Mouse (Mus musculus): ENCODE measurements at regions not wholly inside any gene's neighbourhood (a gene's known extent, or its start where the extent isn't known, plus 50 kb on each side); places are given as distances from the start of the nearest gene placed in this dataset.

DNA sequence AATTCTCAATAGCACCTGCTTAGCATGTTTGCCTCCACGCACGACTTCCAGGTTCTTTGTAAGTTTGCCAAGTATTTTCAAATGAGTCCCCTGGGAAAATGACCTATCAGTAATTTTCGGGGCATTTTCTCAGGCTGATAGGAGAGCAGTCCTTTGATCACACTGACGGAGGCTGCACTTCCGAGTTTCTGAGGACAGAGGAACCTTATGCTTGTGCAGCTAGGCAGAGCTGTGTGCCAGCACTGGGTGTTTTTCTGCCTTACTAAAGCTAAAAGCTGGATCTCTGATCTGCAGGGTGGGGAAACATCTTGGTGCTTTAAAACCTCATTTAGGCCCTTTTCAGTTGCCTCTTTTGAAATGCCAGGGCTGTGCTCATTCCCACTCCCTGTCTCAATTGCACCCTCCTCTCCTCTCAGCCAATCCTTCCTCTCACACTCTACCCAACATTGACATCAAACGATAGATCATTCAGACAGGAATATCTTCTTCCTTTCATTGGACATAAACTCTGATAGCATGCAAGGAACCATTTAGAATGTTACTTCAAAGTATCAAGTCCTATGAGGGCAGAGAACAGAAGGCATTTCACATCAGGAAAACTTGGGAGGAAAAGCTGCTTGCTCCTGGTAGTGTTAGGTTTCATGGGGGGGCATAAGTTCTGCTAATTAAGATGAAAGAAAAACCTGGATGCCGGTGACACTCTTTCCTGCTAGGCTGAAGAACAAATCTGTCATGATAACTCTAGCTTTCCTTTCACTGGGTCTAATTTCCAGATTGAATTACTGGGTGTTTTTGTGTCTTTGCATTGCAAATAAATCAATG lies 95.3 kb downstream of the Lurap1l start:
- intact Hi-C loops (cut with DNase I), result no loop called here
- no peak for DNase-seq (ENCODE audit: low spot score in 2 of 2)

DNA sequence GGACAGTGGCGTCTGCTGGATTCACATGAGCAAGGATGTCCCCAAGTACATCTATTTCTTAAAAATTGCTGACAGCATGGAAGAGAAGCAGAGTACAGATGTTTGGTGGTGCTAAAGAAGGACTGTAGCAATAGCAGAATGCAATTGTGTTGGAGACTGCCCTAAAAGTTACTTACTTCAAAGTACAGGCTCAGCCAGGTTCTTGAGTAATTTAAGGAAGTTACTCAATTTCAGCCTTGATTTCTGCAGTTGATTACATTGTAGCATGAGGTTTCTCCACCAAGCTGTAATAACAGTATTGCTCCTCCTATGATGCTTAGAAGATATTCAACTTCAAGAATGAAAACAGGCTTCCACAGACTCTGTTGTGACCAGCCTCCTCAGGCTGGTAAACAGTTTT lies 96.1 kb downstream of the Lurap1l start:
- no peak for DNase-seq (ENCODE audit: low spot score in 2 of 2)
- intact Hi-C loops (cut with DNase I), result no loop called here

DNA sequence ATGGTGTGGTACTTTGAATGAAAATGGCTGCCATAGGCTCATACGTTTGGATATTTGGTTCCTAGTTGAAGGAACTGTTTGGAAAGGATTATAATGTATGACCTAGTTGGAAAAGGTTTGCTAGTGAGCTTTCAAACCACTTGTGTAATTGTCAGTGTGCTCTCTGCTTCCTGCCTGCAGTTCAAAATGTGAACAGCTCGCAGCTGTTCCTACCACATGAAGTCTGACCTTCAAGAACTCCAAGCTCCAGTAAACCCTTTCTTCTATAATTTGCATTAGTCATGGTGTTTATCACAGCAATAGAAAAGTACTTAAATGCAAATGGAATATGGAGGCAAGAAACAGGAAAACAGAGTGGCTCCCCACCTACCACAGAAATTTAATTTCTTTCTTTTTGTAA lies 111.4 kb downstream of the Lurap1l start:
- DNase-seq (ENCODE audit: low spot score in 2 of 2), result no peak
- intact Hi-C loops (cut with DNase I), result no loop called here

DNA sequence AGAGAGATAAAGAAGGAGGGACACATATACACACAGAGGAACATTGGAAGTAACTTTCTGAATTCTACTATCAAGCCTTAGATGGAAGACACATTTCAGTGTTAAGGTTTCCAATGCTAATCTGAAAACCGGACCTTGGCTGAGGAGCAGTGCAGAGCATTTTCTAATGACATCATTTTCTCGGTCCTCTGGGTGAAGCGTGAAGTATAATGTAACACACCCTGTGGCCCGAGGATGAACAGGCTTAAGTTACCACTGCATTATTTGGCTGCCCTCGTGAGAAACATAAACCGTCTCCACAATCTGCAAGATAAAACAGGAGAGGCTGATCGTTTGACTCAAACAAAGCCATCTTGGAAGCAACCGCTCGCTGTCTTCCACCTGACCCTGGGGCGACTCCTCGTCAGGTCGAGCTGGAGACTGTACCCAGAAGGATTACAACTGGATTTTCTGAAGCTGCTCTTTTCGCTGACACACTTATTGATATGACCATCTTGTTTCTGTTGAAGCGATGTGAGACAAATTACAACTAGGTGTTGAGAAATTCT lies 113.1 kb downstream of the Lurap1l start:
- DNase-seq (ENCODE audit: low spot score in 2 of 2), result no peak
- intact Hi-C loops (cut with DNase I), result no loop called here

DNA sequence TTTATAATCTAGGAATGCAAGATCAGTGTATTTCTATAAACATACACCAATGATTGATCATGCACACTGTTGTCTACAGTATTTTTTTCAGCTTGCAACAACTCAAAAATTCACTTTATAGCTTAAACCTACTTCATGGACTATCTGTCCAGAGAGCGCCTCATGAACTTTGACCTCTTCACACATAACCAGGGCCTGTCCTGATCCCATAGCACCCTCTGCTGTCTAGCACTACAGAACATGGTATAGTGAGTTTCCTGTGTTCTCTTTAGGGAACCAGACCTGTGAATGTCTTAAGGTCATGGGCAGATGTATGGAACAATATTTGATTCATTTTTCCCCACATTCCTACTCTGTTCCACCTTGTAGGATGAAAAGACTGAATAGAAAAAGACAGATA lies 117.1 kb downstream of the Lurap1l start:
- no peak for DNase-seq (ENCODE audit: low spot score in 2 of 2)
- intact Hi-C loops (cut with DNase I), result no loop called here

DNA sequence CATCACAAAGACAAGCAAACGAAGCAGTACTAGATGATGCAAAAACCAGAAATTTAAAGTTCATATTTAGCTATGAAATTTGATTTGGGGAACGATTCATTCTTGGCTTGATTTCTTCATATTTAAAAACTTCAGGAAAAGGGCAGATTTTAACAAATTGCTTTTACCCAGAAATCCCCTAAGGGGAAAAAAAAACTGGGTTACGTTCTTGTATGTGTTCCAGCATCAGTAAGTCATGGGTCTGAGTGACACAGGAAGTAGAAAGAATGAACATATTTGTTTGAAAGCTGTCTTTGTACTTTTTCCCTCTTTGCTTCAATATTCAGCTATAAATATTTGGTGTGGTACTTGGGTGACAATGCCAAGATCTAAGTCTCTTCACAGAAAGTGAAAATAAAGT lies 120.2 kb downstream of the Lurap1l start:
- DNase-seq (ENCODE audit: low spot score in 2 of 2), result no peak
- intact Hi-C loops (cut with DNase I), result no loop called here

DNA sequence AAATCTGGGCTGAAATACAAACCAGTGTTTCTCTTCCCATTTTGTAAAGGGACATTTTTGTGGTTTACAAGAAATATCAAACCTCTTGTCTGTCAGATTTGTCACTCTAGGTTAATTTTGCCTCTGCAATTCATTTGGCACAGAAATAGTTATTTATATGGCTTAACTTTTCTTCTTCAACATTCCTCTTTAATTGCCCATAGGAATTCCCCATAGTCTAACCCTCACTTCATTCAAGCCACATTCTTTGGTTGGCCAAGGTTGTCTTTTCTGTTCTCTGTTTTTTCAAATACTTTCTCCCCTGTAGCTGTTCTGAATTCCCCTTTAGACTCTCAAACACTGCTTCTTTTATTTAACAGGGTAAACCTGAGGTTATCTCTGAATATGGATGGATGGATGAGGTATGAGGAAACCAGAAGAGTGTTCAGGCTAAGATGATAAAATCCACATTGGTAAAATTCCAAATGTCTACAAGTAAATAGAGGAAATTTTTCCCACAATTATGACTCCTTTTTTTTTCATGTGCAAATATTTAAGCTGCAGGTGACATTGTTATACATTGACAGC lies 127.0 kb downstream of the Lurap1l start:
- intact Hi-C loops (cut with DNase I), result no loop called here
- DNase-seq (ENCODE audit: low spot score in 2 of 2), result no peak

DNA sequence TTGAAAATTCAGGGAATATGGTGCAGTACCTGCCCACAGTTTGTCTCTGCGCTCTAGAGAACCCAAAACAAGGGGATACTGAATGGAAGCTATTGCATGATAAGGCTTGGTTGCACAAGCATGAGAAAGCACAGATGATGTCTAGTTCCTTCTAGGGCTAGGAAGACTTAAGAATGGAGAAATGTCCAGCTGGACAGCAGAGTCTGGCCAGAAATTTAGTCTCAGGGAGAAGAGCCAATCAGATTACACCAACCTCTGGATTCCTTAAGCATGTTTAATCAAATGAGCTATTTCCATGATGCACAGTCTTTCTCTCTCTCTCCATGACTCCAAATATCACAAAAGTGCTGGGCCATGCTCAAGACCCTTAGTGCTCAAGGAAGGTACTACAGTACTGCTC lies 147.8 kb downstream of the Lurap1l start:
- no peak for DNase-seq (ENCODE audit: low spot score in 2 of 2)
- intact Hi-C loops (cut with DNase I), result no loop called here

DNA sequence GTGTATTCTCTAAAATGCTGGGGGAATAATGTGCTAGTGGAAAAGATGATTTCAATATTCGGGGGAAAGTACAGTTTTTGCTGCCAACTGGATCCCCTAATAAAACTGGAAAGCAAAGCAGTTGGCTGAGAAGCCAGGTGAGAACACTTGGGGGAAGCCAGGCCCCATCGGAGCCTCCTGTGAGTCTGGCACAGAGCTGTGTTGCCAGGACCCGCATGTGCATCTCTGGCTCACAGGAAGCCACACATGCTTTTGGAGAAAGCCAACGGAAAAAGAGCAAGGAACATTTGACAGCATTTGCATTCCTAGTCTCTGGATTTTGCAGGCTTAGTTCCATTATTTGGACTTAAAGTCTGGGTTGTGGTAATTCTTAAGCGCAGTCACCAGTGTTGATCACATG lies 148.4 kb downstream of the Lurap1l start:
- no peak for DNase-seq (ENCODE audit: low spot score in 2 of 2)
- intact Hi-C loops (cut with DNase I), result no loop called here

DNA sequence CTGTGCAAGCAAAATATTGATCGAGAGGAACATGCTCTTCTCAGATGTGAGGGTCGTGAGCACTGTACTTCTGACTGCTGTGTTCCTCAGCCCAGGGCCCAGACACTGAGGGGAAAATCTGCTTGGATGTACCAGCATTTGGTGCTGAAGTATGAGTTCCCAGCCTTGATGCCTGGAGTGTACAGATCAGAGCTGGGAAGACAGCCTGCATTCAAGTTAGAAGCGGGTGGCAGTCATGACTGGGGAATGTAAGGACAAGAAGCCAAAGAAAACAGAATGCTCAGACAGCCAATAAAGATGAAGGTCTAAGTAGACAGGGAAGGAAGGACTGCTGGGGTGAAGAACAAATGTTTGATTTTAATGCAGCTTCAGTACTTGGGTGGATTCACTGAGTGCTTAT lies 148.9 kb downstream of the Lurap1l start:
- no peak for DNase-seq (ENCODE audit: low spot score in 2 of 2)
- intact Hi-C loops (cut with DNase I), result no loop called here

DNA sequence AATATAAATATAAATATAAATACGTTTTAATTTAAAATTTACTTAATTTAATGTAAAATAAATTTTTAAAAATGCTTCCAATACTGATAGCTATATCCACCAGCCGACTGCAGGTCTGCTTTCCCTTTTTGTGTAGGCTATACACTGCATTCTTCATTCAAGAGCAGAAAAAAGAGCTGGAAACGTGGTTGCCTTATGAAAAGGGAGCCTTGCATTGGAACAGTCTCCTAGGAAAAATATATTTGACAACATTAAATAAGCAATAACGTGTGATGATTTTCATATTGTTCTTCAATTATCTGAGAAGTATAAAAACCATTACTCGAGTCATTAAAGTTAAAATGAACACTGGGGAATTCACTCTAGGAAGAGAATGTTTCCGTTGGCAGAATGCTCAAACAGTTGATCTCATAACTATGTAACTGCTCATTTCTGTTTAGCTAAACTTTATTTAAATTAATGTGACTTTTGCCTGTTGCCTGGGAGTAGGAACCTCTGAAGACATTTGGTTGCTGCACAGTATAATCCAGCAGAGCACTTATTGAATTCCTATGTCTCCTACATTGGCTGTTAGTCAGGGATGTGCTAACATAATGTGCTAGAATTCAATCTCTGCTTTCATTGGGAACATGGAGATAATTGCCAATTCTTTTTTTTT lies 172.0 kb downstream of the Lurap1l start:
- intact Hi-C loops (cut with DNase I), result no loop called here
- DNase-seq (ENCODE audit: low spot score in 2 of 2), result no peak

DNA sequence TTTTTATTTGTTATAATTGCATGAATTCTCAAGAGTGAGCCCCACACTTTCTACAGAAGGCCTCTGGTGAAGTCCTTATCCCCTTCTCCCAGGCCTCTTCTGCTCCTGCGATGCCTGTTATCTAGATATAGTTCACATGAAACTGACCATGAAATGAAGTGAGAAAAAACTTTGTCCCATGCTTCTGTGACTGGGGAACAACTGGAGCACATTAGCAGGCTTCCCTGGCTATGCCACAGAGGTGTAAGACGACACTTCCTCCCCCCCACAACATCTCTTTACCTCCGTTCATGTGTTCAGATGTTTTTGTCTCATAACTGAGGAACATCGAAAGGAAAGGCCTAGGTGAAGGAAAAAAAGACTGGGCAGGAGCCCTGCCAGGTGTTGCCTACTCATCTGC lies 174.7 kb downstream of the Lurap1l start:
- intact Hi-C loops (cut with DNase I), result no loop called here
- no peak for DNase-seq (ENCODE audit: low spot score in 2 of 2)

DNA sequence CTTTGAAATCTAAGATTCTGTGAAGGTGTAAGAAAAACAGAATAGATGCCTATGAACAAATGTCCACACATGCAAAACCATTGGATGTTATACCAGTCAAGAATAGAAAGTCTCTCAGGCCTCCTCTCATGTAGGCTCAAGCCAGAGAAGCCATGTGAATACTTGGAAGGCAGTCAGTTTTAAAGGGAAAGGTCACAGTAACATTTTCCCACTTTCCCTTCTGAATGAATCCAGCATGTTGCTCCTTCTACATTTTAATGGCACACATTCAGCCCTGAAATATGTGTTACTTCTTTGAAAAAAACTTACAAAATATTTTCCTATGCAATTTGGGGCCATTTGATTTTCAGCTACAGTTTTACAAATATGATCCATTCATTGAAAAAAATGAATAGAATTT lies 186.1 kb downstream of the Lurap1l start:
- intact Hi-C loops (cut with DNase I), result no loop called here
- no peak for DNase-seq (ENCODE audit: low spot score in 2 of 2)

DNA sequence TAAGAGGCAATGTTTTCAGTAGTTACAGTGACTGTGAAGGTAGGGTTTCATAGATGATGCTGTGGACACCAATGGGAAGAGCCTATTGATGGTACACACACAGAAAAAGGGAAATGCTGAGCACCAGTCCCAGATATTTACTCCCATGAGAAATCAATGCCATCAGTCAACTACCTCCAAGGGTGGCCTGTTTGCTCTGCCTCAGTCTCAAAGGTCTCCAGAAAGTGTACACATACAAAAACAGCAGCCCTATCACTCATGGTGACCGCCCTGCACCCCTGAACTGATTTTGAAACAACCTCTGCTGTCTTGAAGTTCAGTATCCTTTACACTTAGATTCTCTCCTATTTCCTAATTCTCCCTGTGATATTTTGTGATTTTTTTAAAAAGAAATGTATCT lies 187.2 kb downstream of the Lurap1l start:
- intact Hi-C loops (cut with DNase I), result no loop called here
- no peak for DNase-seq (ENCODE audit: low spot score in 2 of 2)

DNA sequence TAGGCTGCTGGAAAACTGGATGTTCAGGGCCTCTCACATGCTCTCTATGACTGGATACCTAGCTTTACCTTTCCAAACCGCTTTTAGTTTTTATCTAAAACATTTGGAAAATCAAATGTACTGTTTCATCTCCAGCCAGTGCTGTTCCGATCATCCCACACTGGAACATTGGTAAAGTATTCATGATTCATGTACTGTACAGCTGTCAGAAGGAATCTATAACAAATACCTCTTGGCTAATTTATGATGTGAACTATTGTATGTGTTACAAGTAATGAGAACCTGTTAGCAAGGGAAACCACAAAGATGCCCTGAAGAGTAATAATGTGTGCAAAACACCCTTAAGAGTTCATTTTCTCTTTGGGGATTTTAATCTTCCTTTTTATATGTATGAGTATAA lies 190.6 kb downstream of the Lurap1l start:
- no peak for DNase-seq (ENCODE audit: low spot score in 2 of 2)
- intact Hi-C loops (cut with DNase I), result no loop called here

DNA sequence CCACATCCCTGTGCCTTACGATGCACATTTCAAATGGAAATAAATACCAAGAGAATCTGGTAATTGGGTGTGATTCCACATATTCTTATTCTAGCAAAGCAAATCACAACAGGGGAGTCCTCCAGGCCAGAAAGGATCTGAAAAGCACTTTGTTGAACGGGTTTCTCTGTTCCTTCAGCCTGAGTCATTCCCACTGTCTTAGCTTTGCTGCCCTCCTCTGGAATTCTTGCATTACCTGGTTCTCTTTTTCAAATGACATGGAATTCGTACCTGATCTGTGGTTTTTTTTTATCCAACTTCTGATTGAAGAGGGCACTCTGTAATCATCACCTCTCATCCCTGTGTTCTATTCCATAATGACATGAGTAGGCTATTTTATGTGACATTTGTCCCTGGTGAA lies 200.9 kb downstream of the Lurap1l start:
- intact Hi-C loops (cut with DNase I), result loop anchor here (2.0 to 5.0 kb wide), 2 partner anchors 199 to 239 kb away; partner anchors contain the start of gene Lurap1l
- no peak for DNase-seq (ENCODE audit: low spot score in 2 of 2)

DNA sequence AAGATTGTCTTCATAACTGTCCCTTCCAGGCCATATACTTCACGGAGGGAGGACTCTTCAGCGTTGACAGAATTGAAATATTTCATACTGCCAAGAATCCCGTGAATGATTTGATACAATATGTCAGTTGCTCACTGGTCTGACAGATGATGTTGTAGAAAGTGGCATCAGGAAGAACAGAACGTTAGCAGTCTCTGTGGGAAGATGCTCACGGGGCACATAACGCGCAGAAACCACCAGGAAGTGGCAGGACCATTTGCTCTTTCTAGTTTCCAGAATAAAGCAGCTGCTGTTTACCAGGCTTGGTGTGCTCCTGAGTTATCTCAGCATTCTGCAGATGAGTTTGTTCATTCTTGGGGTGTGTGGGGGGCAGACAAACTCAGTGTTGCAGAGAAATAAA lies 206.0 kb downstream of the Lurap1l start:
- DNase-seq (ENCODE audit: low spot score in 2 of 2), result no peak
- intact Hi-C loops (cut with DNase I), result no loop called here

DNA sequence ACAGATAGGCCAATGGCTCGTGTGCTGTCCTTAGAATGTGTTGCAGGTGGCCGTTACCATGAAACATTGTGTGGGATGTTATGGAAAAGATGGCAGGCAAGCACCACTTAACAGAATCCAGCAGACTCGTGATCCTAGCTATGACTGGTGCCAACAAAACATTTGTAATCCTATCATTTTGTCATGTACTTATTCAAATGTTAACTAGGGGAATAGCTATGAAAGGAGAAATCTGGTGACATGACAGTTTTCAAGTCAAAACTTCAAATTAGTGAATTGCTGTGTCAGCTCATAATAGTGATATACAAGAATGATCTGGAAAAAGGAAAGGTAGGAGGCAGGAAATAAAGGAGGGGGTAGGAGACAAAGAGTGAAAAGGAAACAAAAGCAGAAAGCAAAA lies 213.7 kb downstream of the Lurap1l start:
- DNase-seq (ENCODE audit: low spot score in 2 of 2), result no peak
- intact Hi-C loops (cut with DNase I), result no loop called here

DNA sequence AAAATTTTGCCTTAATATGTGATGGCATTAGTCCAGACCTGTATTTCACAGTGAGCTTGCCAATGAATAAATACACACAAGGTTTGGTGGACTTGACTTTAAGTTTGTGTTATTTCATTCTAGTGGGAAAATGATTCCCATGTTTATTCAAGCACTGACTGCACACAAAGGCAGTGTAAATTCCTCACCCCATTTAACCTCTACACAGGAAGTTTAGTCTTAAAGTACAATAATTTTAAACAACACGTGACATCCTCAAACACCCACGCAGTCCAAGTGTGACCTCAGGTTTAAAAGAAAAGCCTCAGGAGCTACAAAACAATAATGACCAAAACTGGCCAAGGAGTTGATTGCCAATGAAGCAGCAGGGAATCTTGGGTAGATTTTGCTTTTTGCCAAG lies 219.4 kb downstream of the Lurap1l start:
- no peak for DNase-seq (ENCODE audit: low spot score in 2 of 2)
- intact Hi-C loops (cut with DNase I), result no loop called here

DNA sequence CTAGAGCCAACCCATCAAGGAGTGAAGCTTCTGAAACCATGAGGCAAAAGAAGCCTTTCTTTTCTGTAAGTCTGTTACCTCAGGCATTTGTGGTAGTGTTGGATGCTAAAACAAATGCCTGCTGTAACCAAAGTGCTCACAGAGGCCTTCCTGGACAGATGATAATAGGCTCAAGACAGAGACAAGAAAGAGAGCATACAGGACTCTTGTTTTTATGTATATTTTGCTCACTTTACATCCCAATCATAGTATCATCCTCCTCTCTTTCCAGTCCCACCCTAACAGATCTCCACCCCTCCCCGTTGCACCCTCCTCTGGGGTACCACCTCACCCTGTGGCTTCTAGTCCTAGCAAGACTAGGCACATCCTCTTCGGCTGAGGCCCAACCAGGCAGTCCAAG lies 262.7 kb downstream of the Lurap1l start:
- intact Hi-C loops (cut with DNase I), result loop anchor here (10.0 kb wide), 3 partner anchors 308 to 1442 kb away; no protein-coding TSS in a partner anchor
- no peak for DNase-seq (ENCODE audit: low spot score in 2 of 2)
